Mouse (Mus musculus): ENCODE data around the gene Stox1. TPM values are rescaled to one million over a fixed set of nuclear protein-coding genes. Genes with fewer than 3 reads are reported as not detected.
"Not testable (repeated sequence)": the region's sequence is repeated elsewhere in the genome, so short reads cannot be mapped to it uniquely, and the experiment has no call there.

The Stox1 gene
- total RNA-seq (2021): 1 to 10 TPM; 1.9 to 3.8 TPM
- long read RNA-seq, partial matches to known transcripts: 0 of 1 reads
- long read RNA-seq, other reads (novel, unspliced or antisense): 0 of 1 reads

DNA sequence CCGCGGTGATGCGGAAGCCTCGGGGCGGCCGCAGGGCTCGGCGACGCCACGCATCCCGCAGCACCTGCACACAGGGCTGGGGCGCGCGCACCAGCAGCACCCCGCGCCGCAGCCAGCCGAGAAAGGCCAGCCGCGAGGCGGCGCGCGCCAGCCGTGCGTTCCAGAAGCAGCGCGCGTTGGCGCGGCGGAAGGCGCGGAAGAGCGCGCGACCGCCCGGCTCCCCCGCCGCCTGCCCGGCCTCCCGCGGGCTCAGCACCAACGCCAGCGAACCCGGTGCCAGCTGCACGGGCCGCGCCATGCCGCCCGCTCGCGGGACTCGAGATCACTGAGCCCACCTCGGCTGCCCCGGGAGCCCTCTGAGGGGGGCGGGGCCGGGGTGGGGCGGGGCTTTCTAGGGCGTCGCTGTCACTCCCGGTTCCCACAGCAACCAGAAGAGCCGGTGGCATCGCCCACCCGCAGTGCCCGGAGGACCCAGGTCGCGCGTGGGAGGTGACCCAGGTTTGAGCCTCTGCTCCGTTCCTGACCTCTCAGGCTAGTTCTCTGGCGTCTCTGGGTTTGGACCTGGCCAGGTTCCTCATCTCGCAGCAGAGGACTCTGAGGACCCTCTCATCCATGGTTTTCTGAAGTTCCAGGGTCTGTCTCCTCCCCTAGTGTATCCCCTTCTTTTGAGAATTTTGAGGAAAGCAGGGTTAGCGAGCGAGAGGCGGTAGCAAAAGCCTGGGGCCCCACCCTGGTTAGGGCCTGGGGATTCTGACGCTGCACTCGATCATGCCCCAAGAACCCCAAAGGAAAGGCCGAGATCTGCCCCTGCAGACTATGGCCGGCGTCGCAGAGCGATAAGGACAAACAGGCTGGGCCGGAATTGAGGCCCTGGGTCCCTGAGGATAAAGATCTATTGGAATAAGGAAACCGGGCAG, at the start of gene Stox1:
TSS of gene Stox1 (minus strand) at position 358 of the 917 bp plus-strand sequence.
- peak; percentile 56 to 61 for DNase-seq (ENCODE audit: low spot score in 2 of 2)

- DNase-seq (ENCODE audit: low spot score in 2 of 2): no peak
Observed at GRCm38 (mm10) chr10:62750781-62751180, 24.9 kb upstream of the Stox1 start.

- peak in 1 of 2 experiments; percentile 25 for DNase-seq (ENCODE audit: low spot score in 2 of 2)
Observed at GRCm38 (mm10) chr10:62739961-62740737, 14.2 kb upstream of the Stox1 start.

DNA sequence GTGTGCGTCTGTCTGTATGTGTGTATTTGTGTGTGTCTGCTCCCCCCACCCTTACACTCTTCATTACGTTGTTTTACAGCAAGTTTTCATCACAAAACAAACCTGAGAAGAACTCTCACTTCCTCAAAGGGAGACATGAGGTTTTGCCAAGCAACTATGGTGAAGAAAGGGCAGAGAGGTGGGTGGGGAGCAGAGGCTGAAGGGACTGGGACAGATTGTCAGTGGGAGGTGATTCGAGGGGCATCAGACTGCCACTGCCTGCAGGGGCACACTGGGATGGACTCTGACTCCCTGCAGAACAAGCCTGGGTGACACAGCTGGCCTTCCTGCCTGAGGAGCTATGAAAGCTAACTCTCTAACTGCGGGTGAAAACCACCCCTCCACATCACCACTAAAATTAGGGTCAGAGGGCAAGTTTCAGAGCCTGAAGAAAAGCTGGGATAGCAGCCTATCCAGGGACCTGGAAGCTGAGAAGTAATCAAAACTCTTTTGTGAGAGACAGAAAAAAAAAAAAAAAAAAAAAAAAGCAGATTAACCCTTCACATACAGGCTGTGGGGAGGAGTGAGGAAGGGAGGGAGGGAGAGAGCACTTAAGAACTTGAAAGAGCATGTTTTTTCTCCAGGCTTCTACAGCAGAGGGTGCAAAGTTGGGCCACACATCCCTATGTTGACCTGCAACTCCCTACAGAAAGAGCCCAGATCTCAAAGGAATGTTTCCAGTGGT, 11.2 kb upstream of the Stox1 start:
- DNase-seq (ENCODE audit: low spot score in 2 of 2): no peak

DNA sequence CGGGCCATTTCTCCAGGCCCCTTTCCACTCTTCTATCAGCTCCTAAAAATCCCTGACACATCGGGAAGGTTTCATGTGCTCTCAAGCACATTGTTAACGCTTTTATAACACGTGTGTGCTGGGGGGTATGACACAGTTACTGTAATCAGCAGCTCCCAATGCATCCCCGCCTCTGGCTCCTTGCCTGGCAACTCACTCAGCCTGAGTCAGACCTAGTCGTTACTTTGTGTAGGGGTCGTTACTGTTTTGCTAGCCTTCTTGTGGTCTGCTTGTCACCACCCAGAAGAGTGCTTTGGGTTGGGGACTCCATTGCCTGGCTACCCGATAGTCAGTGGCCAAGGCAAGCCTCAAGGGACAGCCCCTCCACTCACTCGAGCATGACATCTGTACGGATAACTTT, 4.9 kb upstream of the Stox1 start:
- DNase-seq (ENCODE audit: low spot score in 2 of 2): no peak

DNA sequence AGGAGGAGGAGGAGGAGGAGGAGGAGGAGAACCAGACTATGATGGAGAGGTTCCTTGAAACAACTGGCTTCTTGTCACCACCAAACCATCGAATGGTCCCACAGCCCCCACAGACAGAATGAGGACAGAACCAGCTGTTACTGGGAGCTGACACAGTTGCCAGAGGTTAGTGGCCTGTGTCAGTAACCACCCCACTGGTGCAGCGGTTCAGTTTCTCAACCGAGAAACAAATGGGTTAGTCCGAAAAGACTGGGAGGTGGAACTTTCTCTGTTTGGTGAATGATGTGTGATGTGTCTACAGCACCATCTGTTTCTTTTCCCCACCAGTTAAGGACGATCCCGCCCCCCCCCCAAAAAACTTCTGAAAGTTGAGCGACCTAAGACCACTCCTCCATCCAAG, 992 bp downstream of the Stox1 start:
- DNase-seq (ENCODE audit: low spot score in 2 of 2): no peak

GRCm38 (mm10) chr10:62722701-62723100, 3.2 kb downstream of the Stox1 start:
- DNase-seq (ENCODE audit: low spot score in 2 of 2): no peak

- not testable (repeated sequence) for DNase-seq (ENCODE audit: low spot score in 2 of 2)
Observed at GRCm38 (mm10) chr10:62720574-62720973, 5.4 kb downstream of the Stox1 start.

- DNase-seq (ENCODE audit: low spot score in 2 of 2): no peak
Observed at GRCm38 (mm10) chr10:62713457-62713856, 12.5 kb downstream of the Stox1 start.

GRCm38 (mm10) chr10:62703579-62703978, 22.3 kb downstream of the Stox1 start:
- no peak for DNase-seq (ENCODE audit: low spot score in 2 of 2)

- no peak for DNase-seq (ENCODE audit: low spot score in 2 of 2)
Observed at GRCm38 (mm10) chr10:62702436-62702835, 23.5 kb downstream of the Stox1 start.

GRCm38 (mm10) chr10:62692771-62693170, 33.2 kb downstream of the Stox1 start:
- no peak for DNase-seq (ENCODE audit: low spot score in 2 of 2)

- DNase-seq (ENCODE audit: low spot score in 2 of 2): no peak
Observed at GRCm38 (mm10) chr10:62692244-62692643, 33.7 kb downstream of the Stox1 start.

DNA sequence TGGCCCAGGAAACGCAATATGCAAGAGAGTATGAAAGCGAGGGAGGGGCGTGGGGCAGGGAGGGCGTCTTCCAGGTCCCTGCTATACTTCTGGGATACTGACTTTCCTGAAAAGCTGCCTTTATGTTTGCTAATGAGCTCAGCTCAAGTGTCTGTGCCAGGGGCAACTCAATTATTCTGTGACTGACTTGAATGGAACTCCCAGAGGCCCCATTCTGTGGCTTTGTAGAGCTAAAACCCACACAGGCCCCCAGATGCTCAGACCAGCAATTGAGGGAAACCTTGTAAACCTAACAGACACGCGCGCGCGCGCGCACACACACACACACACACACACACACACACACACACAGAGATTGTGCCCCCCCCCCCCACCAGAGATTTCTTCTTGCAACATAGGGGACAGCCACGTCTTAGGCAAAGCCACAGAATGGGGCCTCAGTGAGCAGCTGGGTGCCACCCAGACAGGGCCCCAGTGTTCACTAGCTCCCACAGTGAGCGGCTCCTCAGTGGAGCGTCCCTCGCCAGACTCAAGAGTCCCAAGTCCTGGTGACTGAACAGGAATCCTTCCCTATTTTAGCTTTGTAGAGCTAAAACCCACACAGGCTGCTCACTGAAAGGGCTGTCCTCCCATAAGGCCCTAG, 38.8 kb downstream of the Stox1 start:
- no peak for DNase-seq (ENCODE audit: low spot score in 2 of 2)

- no peak for DNase-seq (ENCODE audit: low spot score in 2 of 2)
Observed at GRCm38 (mm10) chr10:62683043-62683442, 42.9 kb downstream of the Stox1 start.

- DNase-seq (ENCODE audit: low spot score in 2 of 2): no peak
Observed at GRCm38 (mm10) chr10:62679833-62680232, 46.1 kb downstream of the Stox1 start.

- no peak for DNase-seq (ENCODE audit: low spot score in 2 of 2)
Observed at GRCm38 (mm10) chr10:62677329-62677728, 48.6 kb downstream of the Stox1 start.

GRCm38 (mm10) chr10:62676196-62676595, 49.7 kb downstream of the Stox1 start:
- no peak for DNase-seq (ENCODE audit: low spot score in 2 of 2)

GRCm38 (mm10) chr10:62672359-62672758, 53.6 kb downstream of the Stox1 start:
- DNase-seq (ENCODE audit: low spot score in 2 of 2): no peak

DNA sequence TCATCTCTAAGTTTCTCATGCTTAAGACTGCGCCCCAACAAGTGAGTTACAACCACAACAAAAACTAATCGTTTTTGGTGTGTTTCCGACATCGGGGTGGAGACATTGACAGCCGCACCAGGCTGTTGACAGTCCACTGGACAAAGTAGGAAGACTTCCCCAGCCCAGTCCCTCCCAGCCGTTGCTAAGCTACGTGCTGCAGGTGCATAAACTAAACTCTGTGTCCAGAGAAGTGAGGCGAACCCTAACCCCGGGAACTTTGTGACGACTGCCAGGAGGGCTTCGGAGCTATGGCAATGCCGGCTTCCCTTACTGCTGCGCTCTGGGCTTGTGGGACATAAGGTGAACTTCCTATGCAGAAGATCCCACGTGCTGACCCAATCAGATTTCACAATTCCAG, 56.7 kb downstream of the Stox1 start:
- no peak for DNase-seq (ENCODE audit: low spot score in 2 of 2)

- DNase-seq (ENCODE audit: low spot score in 2 of 2): no peak
Observed at GRCm38 (mm10) chr10:62668463-62668862, 57.5 kb downstream of the Stox1 start.

All from layer of hippocampus, adult 18-20 months (tissue).